Mouse (Mus musculus) liver, postnatal 0 days (tissue): ENCODE measurements at regions not wholly inside any gene's neighbourhood (a gene's known extent, or its start where the extent isn't known, plus 50 kb on each side); places are given as distances from the start of the nearest gene placed in this dataset.
"Not testable (repeated sequence)": the region's sequence is repeated elsewhere in the genome, so short reads cannot be mapped to it uniquely, and the experiment has no call there.

Experiments used
- CTCF ChIP-seq: sonication (generic); IDR thresholded peaks from 2 replicates; pipeline ENCODE4 v1.5.1; 2016; ENCODE audit warnings: antibody characterized with exemption, low read depth
- EP300 ChIP-seq: IDR thresholded peaks from 2 replicates; pipeline ENCODE4 v1.6.1; 2016; ENCODE audit warnings: antibody characterized with exemption, low read depth, mild to moderate bottlenecking

DNA sequence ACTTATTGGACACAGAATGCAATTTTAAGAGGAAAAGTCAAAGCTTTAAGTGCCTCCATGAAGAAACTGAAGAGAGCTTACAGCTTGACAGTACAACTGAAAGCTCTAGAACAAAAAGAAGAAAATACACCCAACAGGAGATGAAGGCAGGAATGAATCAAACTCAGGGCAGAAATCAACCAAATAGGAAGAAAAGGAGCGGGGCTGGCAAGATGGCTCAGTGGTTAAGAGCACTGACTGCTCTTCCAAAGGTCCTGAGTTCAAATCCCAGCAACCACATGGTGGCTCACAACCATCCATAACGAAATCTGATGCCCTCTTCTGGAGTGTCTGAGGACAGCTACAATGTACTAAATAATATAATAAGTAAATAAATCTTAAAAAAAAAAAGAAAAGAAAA, 124.8 kb downstream of the Gm31371 start:
- TF ChIP-seq CTCF, EP300: not testable (repeated sequence)
